Mouse (Mus musculus) subcutaneous adipose tissue, adult 2 months (tissue): ENCODE measurements around the gene Adcy1. TPM values are rescaled to one million over a fixed set of nuclear protein-coding genes. Genes with fewer than 3 reads are reported as not detected.

Source experiments
- polyA plus RNA-seq: library from polyadenylated mRNA; depleted of rRNA; stranded (reverse); fragments of >200 nt; gene quantifications from 2 replicates; pipeline ENCODE4 v1.2.3, GENCODE M21; 2012; ENCODE audit warnings: low replicate concordance; rRNA removed

Adcy1 gene
- polyA plus RNA-seq, result 0.32 and 7.1 TPM in 2 replicates

GRCm38 (mm10) chr11:7063001-7063584, at the start of gene Adcy1:
Gene Adcy1, plus strand, starts transcription at chr11:7063489.

GRCm38 (mm10) chr11:7188469-7188868, 125.2 kb downstream of the Adcy1 start, which contains the start of gene Gm11985:
Gene Gm11985, minus strand, starts transcription at chr11:7188569.

GRCm38 (mm10) chr11:7197491-7197941, 134.2 kb downstream of the Adcy1 start, which contains the start of gene Igfbp1:
Gene Igfbp1, plus strand, starts transcription at chr11:7197782.

GRCm38 (mm10) chr11:7213501-7214341, 150.4 kb downstream of the Adcy1 start, which contains the start of gene Igfbp3:
Gene Igfbp3, minus strand, starts transcription at chr11:7213923.

Other genes with a start within 250 kb of the Adcy1 start
- not detected in 2 replicates for gene Gm11983, start 225.8 kb upstream of the Adcy1 start, polyA plus RNA-seq
- gene Gm11985, start 125.1 kb downstream of the Adcy1 start, polyA plus RNA-seq, result not detected in 2 replicates
- not detected in 2 replicates for gene Igfbp1, start 134.3 kb downstream of the Adcy1 start, polyA plus RNA-seq
- gene Igfbp3, start 150.4 kb downstream of the Adcy1 start, polyA plus RNA-seq, result 56.4 and 182 TPM in 2 replicates